Mouse (Mus musculus) forebrain, embryonic 11.5 days (tissue): ENCODE measurements around the gene Ankrd31. TPM values are rescaled to one million over a fixed set of nuclear protein-coding genes. Genes with fewer than 3 reads are reported as not detected.
"Not testable (repeated sequence)": the region's sequence is repeated elsewhere in the genome, so short reads cannot be mapped to it uniquely, and the experiment has no call there.

ENCODE experiments used
- ATAC-seq: fragments of 200-750 bp; cut with Nextera tagmentation; replicated peaks from 2 replicates; pipeline ENCODE4 v1.8.0; 2017; ENCODE audit warnings: moderate TSS enrichment; ENCODE audit not compliant: low FRiP score
- DNase-seq: peaks from one replicate; pipeline ENCODE4 v3.0.0-alpha.2; 2017; ENCODE audit warnings: low spot score
- H3K27ac ChIP-seq: fragments of 300-500 bp; sonication (generic); 2 replicates; pipeline ENCODE4 v1.5.1; 2014; ENCODE audit warnings: low read depth, low read length
- H3K27me3 ChIP-seq: fragments of 300-500 bp; sonication (generic); 2 replicates; pipeline ENCODE4 v1.6.1; 2014; ENCODE audit warnings: mild to moderate bottlenecking, low read length, mixed read lengths; ENCODE audit not compliant: control insufficient read depth, insufficient read depth
- H3K36me3 ChIP-seq: fragments of 300-500 bp; sonication (generic); 2 replicates; pipeline ENCODE4 v1.6.1; 2014; ENCODE audit warnings: mild to moderate bottlenecking, low read length, moderate library complexity, mixed read lengths; ENCODE audit not compliant: control insufficient read depth, insufficient read depth
- H3K4me1 ChIP-seq: fragments of 300-500 bp; sonication (generic); replicated peaks from 2 replicates; pipeline ENCODE4 v1.6.1; 2014; ENCODE audit warnings: low read length, mixed read lengths; ENCODE audit not compliant: control insufficient read depth, insufficient read depth
- H3K4me2 ChIP-seq: fragments of 300-500 bp; sonication (generic); 2 replicates; pipeline ENCODE4 v1.6.1; 2014; ENCODE audit warnings: low read depth, mild to moderate bottlenecking, low read length, moderate library complexity, mixed read lengths; ENCODE audit not compliant: severe bottlenecking
- H3K4me3 ChIP-seq: fragments of 300-500 bp; sonication (generic); 2 replicates; pipeline ENCODE4 v1.5.1; 2014; ENCODE audit warnings: low read depth, low read length
- H3K9ac ChIP-seq: fragments of 300-500 bp; sonication (generic); 2 replicates; pipeline ENCODE4 v1.6.1; 2014; ENCODE audit warnings: low read length
- H3K9me3 ChIP-seq: fragments of 300-500 bp; sonication (generic); 2 replicates; pipeline ENCODE4 v1.6.1; 2016; ENCODE audit warnings: low read length, mixed read lengths; ENCODE audit not compliant: control insufficient read depth
- WGBS: fragments of 180-500 bp; shearing (Covaris S2); extraction: QIAGEN DNeasy Blood & Tissue Kit; methylation state at CpG from one replicate; pipeline ENCODE4 v1.1.7; 2014; 5-methylcytosine and 5-hydroxymethylcytosine counted together
- polyA plus RNA-seq: library from polyadenylated mRNA; unstranded; fragments of >200 nt; fragmentation: Nextera tagmentation; extraction: Ambion mirVana; gene quantifications from 2 replicates; pipeline ENCODE4 v1.2.1, GENCODE M21; 2014

Gene Ankrd31
- polyA plus RNA-seq, 1 experiment from 2014 or later = not detected

GRCm38 (mm10) chr13:96730116-96730515 is 18.0 kb upstream of the Ankrd31 start:
- ATAC-seq = no peak
- Histone ChIP-seq H3K36me3 (no peaks in the 10 kb centered on the region), H3K4me2 (no peak overlapping the region), H3K9ac (no peak overlapping the region), H3K9me3 (no peaks in the 10 kb centered on the region), H3K4me1 (no peaks in the 10 kb centered on the region), H3K27me3 (no peaks in the 10 kb centered on the region), H3K27ac (no peak overlapping the region), H3K4me3 (no peak overlapping the region)
- DNase-seq = no peak
- 88% methylated on average over 1 of the region's 1 CpGs for WGBS

- Histone ChIP-seq H3K4me3 (no peak overlapping the region), H3K9ac (no peak overlapping the region), H3K27me3 (no peaks in the 10 kb centered on the region), H3K9me3 (no peaks in the 10 kb centered on the region), H3K4me2 (no peak overlapping the region), H3K4me1 (no peaks in the 10 kb centered on the region), H3K27ac (no peak overlapping the region), H3K36me3 (no peaks in the 10 kb centered on the region)
- 34% methylated on average over 1 of the region's 1 CpGs for WGBS
- ATAC-seq (no peak), DNase-seq (no peak)
Observed at GRCm38 (mm10) chr13:96735175-96735574, 12.9 kb upstream of the Ankrd31 start.

- Histone ChIP-seq H3K27ac (no peak overlapping the region), H3K9me3 (no peaks in the 10 kb centered on the region), H3K4me3 (no peak overlapping the region), H3K9ac (no peak overlapping the region), H3K36me3 (no peaks in the 10 kb centered on the region), H3K4me2 (no peak overlapping the region), H3K27me3 (no peaks in the 10 kb centered on the region), H3K4me1 (no peaks in the 10 kb centered on the region)
- 95% methylated on average over 2 of the region's 2 CpGs for WGBS
- DNase-seq (no peak), ATAC-seq (no peak)
Observed at GRCm38 (mm10) chr13:96740159-96740558, 7.9 kb upstream of the Ankrd31 start.

- no peaks in the 10 kb centered on the region for H3K36me3 ChIP-seq
- ATAC-seq (no peak), DNase-seq (no peak)
- H3K9me3 ChIP-seq = no peaks in the 10 kb centered on the region
- no peaks in the 10 kb centered on the region for H3K27me3 ChIP-seq
- no peak overlapping the region for H3K4me3 ChIP-seq
- H3K4me2 ChIP-seq = no peak overlapping the region
- 85% methylated on average over 2 of the region's 2 CpGs for WGBS
- H3K9ac ChIP-seq = no peak overlapping the region
- H3K4me1 ChIP-seq = no peaks in the 10 kb centered on the region
- no peak overlapping the region for H3K27ac ChIP-seq
Observed at GRCm38 (mm10) chr13:96742871-96743270, 5.2 kb upstream of the Ankrd31 start.

GRCm38 (mm10) chr13:96746055-96746454 is 2.0 kb upstream of the Ankrd31 start:
- DNase-seq (no peak), ATAC-seq (no peak)
- Histone ChIP-seq H3K4me3 (no peak overlapping the region), H3K36me3 (no peaks in the 10 kb centered on the region), H3K4me2 (no peak overlapping the region), H3K27me3 (no peaks in the 10 kb centered on the region), H3K27ac (no peak overlapping the region), H3K9me3 (no peaks in the 10 kb centered on the region), H3K4me1 (no peaks in the 10 kb centered on the region), H3K9ac (no peak overlapping the region)
- WGBS = 72% methylated on average over 6 of the region's 6 CpGs

GRCm38 (mm10) chr13:96749859-96750258 is 1.8 kb downstream of the Ankrd31 start:
- 86% methylated on average over 6 of the region's 6 CpGs for WGBS
- Histone ChIP-seq H3K27ac (no peak overlapping the region), H3K4me2 (no peak overlapping the region), H3K4me3 (no peak overlapping the region), H3K36me3 (no peaks in the 10 kb centered on the region), H3K9ac (no peak overlapping the region), H3K4me1 (no peaks in the 10 kb centered on the region), H3K27me3 (no peaks in the 10 kb centered on the region), H3K9me3 (no peaks in the 10 kb centered on the region)
- DNase-seq = no peak
- ATAC-seq = no peak

GRCm38 (mm10) chr13:96760848-96761247 is 12.8 kb downstream of the Ankrd31 start:
- no peak overlapping the region for H3K9ac ChIP-seq
- H3K27me3 ChIP-seq = no peaks in the 10 kb centered on the region
- no peaks in the 10 kb centered on the region for H3K9me3 ChIP-seq
- no peak overlapping the region for H3K4me3 ChIP-seq
- H3K27ac ChIP-seq = no peak overlapping the region
- no peak for ATAC-seq
- no peak overlapping the region for H3K4me2 ChIP-seq
- no peaks in the 10 kb centered on the region for H3K36me3 ChIP-seq
- WGBS = 88% methylated on average over 2 of the region's 2 CpGs
- no peaks in the 10 kb centered on the region for H3K4me1 ChIP-seq
- DNase-seq = no peak

GRCm38 (mm10) chr13:96786071-96786470 is 38.0 kb downstream of the Ankrd31 start:
- not testable (repeated sequence) for ATAC-seq, H3K36me3 ChIP-seq, H3K4me2 ChIP-seq, H3K4me3 ChIP-seq, H3K9ac ChIP-seq, DNase-seq, H3K27ac ChIP-seq, H3K27me3 ChIP-seq, H3K4me1 ChIP-seq, H3K9me3 ChIP-seq
- 90% methylated on average over 5 of the region's 5 CpGs for WGBS

GRCm38 (mm10) chr13:96793451-96793850 is 45.4 kb downstream of the Ankrd31 start:
- no peak for ATAC-seq
- no peak overlapping the region for H3K27ac ChIP-seq
- no peaks in the 10 kb centered on the region for H3K4me1 ChIP-seq
- H3K9me3 ChIP-seq = no peaks in the 10 kb centered on the region
- H3K4me2 ChIP-seq = no peak overlapping the region
- no peak overlapping the region for H3K4me3 ChIP-seq
- H3K9ac ChIP-seq = no peak overlapping the region
- WGBS = 88% methylated on average over 2 of the region's 2 CpGs
- no peaks in the 10 kb centered on the region for H3K27me3 ChIP-seq
- H3K36me3 ChIP-seq = no peaks in the 10 kb centered on the region
- no peak for DNase-seq
